Mouse (Mus musculus): ENCODE measurements around the gene Thap2. TPM values are rescaled to one million over a fixed set of nuclear protein-coding genes. Genes with fewer than 3 reads are reported as not detected.

Gene Thap2
- 32.3 and 36.9 TPM in 2 replicates for polyA plus RNA-seq (2016; fragmentation: Nextera tagmentation; extraction: Ambion mirVana)

DNA sequence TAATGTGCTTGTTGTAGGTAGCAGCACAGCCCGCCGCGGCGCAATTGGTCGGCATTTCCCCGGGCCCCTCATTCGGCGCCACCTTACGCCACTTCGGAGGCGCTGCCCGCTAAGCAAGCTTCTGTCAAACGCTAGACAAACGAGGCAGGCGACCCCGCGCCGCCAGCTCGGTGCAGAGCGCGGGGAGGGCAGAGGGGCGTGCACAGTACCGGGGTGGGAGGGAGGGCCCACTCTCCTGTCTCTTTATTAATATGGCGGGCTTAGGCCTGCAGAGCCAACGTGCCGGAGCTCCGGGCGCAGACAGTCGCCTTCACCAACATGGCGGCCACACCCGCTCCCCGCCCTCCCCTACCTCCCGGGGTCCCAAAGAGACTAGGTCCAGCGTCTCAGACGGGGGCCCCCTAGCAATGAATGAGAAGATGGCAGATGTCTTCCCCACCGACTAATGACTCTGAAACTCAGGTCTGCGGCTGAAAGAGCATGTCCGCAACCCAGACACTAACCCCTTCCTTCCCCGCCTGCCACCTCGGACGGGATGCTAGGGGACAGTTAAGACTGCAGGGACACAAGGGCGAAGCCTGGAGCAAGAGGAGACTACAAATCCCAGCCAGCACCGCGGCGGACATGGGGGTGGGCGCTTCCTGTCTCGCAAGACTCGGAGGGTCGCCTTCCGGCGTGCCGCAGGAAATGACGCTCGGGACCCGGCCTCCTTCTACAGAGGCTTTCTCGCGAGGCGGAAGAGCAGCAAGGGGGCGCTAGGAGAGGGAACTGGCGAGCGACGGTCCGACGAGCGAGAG is at the start of gene Thap2, which contains the start of gene Zfc3h1:
Gene Thap2 (minus strand): TSS at position 223 of the 797 bp plus-strand sequence.
Gene Zfc3h1 (plus strand): TSS at position 739 of the 797 bp plus-strand sequence.
- peak within 1 kb of the TSS; percentile 94 for H3K9ac ChIP-seq
- H3K4me3 ChIP-seq (replicated peaks): peak within 1 kb of the TSS; percentile 90
- no peaks in the 10 kb centered on the region for H3K27me3 ChIP-seq
- H3K27ac ChIP-seq: peak within 1 kb of the TSS; percentile 99
- H3K36me3 ChIP-seq (replicated peaks): peaks cover 5% of the 10 kb centered on the region; the same call in 1 of the 2 replicates
- peaks cover 41% of the 10 kb centered on the region for H3K4me1 ChIP-seq
- no peaks in the 10 kb centered on the region for H3K9me3 ChIP-seq
- under 1% methylated on average over 65 of the region's 65 CpGs for WGBS
- peak; percentile 96 for ATAC-seq (ENCODE audit: low FRiP score)
- H3K4me2 ChIP-seq: peak within 1 kb of the TSS; percentile 81

GRCm38 (mm10) chr10:115425351-115425750 is 41.1 kb upstream of the Thap2 start:
- Histone ChIP-seq H3K27ac (no peak overlapping the region), H3K9me3 (no peaks in the 10 kb centered on the region), H3K4me3 (replicated peaks) (no peak overlapping the region), H3K36me3 (replicated peaks) (peaks cover 57% of the 10 kb centered on the region), H3K4me1 (no peaks in the 10 kb centered on the region), H3K4me2 (no peak overlapping the region), H3K9ac (no peak overlapping the region), H3K27me3 (no peaks in the 10 kb centered on the region)
- ATAC-seq (ENCODE audit: low FRiP score): no peak
- WGBS: 60% methylated on average over 2 of the region's 2 CpGs

DNA sequence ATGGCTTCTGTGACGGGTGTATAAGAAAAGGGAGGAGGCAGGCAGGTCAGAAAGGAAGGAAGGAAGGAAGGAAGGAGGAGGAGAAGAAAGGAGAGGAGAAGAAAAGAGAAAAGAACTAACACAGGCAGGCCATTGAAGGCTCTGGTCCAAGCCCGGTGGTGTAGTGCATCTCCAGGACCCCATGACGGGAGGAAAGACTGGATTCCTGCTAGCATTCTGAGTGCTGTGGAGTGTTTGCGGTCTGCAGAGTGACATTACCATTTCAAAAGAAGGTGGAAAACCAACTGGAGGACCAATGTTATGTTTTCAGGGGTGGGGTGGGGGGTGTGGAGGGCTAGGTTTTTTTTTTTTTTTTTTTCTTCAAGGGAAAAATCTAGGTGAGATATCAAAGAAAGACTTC is 37.7 kb upstream of the Thap2 start:
- H3K27ac ChIP-seq: no peak overlapping the region
- WGBS: 83% methylated on average over 4 of the region's 4 CpGs
- no peaks in the 10 kb centered on the region for H3K4me1 ChIP-seq
- H3K4me3 ChIP-seq (replicated peaks): no peak overlapping the region
- H3K4me2 ChIP-seq: no peak overlapping the region
- H3K9ac ChIP-seq: no peak overlapping the region
- H3K36me3 ChIP-seq (replicated peaks): peaks cover 46% of the 10 kb centered on the region
- no peaks in the 10 kb centered on the region for H3K27me3 ChIP-seq
- no peaks in the 10 kb centered on the region for H3K9me3 ChIP-seq
- no peak for ATAC-seq (ENCODE audit: low FRiP score)

DNA sequence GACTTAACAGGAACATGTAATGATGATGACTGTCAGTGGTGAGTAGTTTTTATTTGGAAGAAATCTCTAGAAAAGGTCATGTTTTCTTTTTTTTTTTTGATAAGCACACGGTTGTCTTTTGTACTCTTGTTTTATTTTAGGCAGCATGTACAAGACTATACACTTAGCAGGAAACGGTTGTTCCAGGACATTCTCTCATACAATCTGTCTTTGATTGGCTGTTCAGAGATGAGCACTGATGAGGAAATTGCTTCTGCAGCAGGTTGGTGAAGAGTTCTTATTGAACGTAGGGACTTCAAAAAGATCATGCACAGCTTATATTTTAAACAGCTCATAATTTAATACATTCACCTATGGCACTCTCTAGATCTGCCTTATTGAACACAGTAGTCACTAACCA is 29.8 kb upstream of the Thap2 start:
- H3K27me3 ChIP-seq: no peaks in the 10 kb centered on the region
- H3K4me2 ChIP-seq: no peak overlapping the region
- H3K27ac ChIP-seq: no peak overlapping the region
- H3K9me3 ChIP-seq: no peaks in the 10 kb centered on the region
- peaks cover 73% of the 10 kb centered on the region for H3K36me3 ChIP-seq (replicated peaks)
- H3K4me1 ChIP-seq: no peaks in the 10 kb centered on the region
- no peak overlapping the region for H3K4me3 ChIP-seq (replicated peaks)
- ATAC-seq (ENCODE audit: low FRiP score): no peak
- H3K9ac ChIP-seq: no peak overlapping the region
- WGBS: 87% methylated on average over 3 of the region's 3 CpGs

DNA sequence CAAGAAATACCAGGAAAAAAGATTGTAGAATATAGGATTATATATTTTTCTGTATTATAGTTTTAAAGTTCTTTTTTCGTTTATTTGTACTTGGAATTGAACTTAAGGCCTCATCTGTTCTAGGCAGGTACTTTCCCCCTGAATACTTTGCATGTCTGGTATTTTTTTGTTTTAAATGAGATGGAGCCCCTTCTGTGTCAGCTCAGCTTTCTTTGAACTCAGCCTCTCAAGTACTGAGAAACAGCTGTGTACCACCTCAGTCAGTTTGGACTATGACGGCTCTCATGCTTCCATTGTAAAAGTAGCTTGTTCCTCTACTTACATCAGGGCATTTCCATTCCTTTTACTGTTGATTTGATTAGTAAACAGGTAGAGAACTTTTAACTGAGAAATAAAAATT is 29.3 kb upstream of the Thap2 start:
- no peak overlapping the region for H3K27ac ChIP-seq
- no peaks in the 10 kb centered on the region for H3K4me1 ChIP-seq
- no peak overlapping the region for H3K4me2 ChIP-seq
- H3K27me3 ChIP-seq: no peaks in the 10 kb centered on the region
- WGBS: 89% methylated on average over 2 of the region's 2 CpGs
- peaks cover 71% of the 10 kb centered on the region for H3K36me3 ChIP-seq (replicated peaks)
- ATAC-seq (ENCODE audit: low FRiP score): no peak
- H3K9ac ChIP-seq: no peak overlapping the region
- H3K4me3 ChIP-seq (replicated peaks): no peak overlapping the region
- H3K9me3 ChIP-seq: no peaks in the 10 kb centered on the region

DNA sequence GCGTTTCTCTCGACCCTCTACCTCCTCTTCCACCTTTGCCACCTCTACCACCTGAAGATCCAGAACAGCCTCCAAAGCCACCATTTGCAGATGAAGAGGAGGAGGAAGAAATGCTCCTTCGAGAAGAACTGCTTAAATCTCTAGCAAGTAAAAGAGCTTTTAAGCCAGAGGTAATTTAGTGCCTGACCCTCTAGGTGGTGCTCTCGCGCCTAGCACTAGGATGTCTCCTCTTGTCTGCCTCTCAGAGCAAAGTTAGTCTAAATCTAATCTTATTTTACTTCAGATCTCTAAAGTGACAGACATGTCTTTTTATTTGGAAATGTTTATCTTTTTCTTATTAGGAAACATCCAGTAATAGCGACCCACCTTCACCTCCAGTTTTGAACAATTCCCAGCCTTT is 22.1 kb upstream of the Thap2 start:
- no peaks in the 10 kb centered on the region for H3K27me3 ChIP-seq
- WGBS: 68% methylated on average over 6 of the region's 6 CpGs
- peaks cover 64% of the 10 kb centered on the region for H3K36me3 ChIP-seq (replicated peaks)
- no peak overlapping the region for H3K4me2 ChIP-seq
- H3K4me1 ChIP-seq: no peaks in the 10 kb centered on the region
- no peaks in the 10 kb centered on the region for H3K9me3 ChIP-seq
- ATAC-seq (ENCODE audit: low FRiP score): no peak
- no peak overlapping the region for H3K4me3 ChIP-seq (replicated peaks)
- no peak overlapping the region for H3K27ac ChIP-seq
- no peak overlapping the region for H3K9ac ChIP-seq

- WGBS: 90% methylated on average over 1 of the region's 1 CpGs
- Histone ChIP-seq H3K36me3 (replicated peaks) (peaks cover 31% of the 10 kb centered on the region; the same call in 1 of the 2 replicates), H3K4me2 (no peak overlapping the region), H3K9ac (no peak overlapping the region), H3K4me1 (peaks cover 19% of the 10 kb centered on the region), H3K27me3 (no peaks in the 10 kb centered on the region), H3K9me3 (no peaks in the 10 kb centered on the region), H3K27ac (no peak overlapping the region), H3K4me3 (replicated peaks) (no peak overlapping the region)
- ATAC-seq (ENCODE audit: low FRiP score): no peak
Observed at GRCm38 (mm10) chr10:115391896-115392295, 7.7 kb upstream of the Thap2 start.

GRCm38 (mm10) chr10:115391076-115391475 is 6.8 kb upstream of the Thap2 start:
- peaks cover 29% of the 10 kb centered on the region; the same call in 1 of the 2 replicates for H3K36me3 ChIP-seq (replicated peaks)

DNA sequence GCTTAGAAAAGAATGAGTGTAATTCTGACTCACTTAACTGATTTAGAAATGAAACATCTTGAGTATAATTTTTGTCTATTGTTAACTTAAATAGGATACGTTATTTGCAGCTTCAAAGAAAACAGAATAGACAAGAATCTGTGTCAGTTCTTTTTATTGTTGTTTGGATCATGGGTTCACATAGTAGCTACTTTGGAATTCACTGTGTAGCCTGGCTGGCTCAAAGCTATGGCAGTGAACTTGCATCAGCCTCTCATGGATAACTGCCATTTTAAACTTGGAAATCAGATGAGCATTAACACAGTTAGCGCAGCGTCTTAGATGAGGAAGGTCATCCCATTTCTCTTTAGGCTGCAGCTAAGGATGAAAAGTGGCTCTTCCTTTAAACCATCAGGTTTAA is 3.6 kb upstream of the Thap2 start:
- Histone ChIP-seq H3K4me2 (peak overlapping the region; percentile 3; the same call in 1 of the 2 replicates), H3K9ac (no peak overlapping the region), H3K27ac (no peak overlapping the region), H3K4me3 (replicated peaks) (no peak overlapping the region), H3K4me1 (peaks cover 30% of the 10 kb centered on the region), H3K9me3 (no peaks in the 10 kb centered on the region), H3K36me3 (replicated peaks) (peaks cover 21% of the 10 kb centered on the region; the same call in 1 of the 2 replicates), H3K27me3 (no peaks in the 10 kb centered on the region)
- no peak for ATAC-seq (ENCODE audit: low FRiP score)
- 90% methylated on average over 3 of the region's 3 CpGs for WGBS

More at GRCm38 (mm10) chr10:115391076-115391475, 6.8 kb upstream of the Thap2 start:
- WGBS: 93% methylated on average over 4 of the region's 4 CpGs
- ATAC-seq (ENCODE audit: low FRiP score): no peak
- Histone ChIP-seq H3K9me3 (no peaks in the 10 kb centered on the region), H3K27me3 (no peaks in the 10 kb centered on the region), H3K4me2 (no peak overlapping the region), H3K4me1 (peaks cover 27% of the 10 kb centered on the region), H3K9ac (no peak overlapping the region), H3K27ac (no peak overlapping the region), H3K4me3 (replicated peaks) (no peak overlapping the region)

DNA sequence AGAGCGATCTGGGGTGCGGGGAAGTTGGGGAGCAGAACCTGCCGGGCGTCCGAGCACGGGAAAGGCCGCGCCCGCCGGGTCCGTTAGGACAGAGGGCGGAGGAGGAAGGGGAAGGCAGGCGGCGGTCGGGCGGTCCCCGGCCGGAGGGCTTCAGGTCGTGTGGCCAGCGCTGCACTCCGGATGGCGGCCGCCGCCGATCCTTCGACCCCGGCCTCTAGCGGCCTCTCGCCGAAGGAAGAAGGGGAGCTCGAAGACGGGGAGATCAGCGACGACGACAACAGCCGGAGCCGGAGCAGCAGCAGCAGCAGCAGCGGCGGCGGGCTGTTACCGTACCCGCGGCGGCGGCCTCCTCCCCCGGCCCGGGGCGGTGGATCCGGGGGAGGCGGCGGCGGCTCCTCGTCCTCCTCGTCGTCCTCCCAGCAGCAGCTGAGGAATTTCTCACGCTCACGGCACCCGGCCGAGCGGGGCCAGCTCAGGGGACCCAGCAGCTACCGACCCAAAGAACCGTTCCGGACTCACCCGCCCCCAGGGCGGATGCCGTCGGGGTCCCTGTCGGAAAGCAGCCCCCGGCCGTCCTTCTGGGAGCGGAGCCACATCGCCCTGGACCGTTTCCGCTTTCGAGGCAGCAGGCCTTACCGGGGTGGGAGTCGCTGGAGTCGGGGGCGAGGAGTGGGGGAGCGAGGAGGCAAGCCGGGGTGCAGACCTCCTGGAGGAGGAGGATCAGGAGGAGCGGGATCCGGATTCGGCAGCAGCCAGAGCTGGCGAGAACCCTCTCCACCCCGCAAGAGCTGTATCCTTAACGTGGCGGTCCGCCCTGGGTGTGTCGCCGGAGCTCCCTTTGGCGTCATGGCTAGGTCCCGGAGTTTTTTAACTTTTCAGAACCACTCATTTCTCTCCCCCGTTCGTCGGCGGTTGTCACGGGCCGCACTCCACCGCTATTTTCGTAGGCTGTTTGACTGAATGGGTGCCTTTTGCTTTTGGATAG is 1.1 kb upstream of the Thap2 start:
- Histone ChIP-seq H3K27ac (peak overlapping the region; percentile 99), H3K9ac (peak overlapping the region; percentile 94), H3K36me3 (replicated peaks) (peaks cover 7% of the 10 kb centered on the region; the same call in 1 of the 2 replicates), H3K27me3 (no peaks in the 10 kb centered on the region), H3K9me3 (no peaks in the 10 kb centered on the region), H3K4me1 (peaks cover 41% of the 10 kb centered on the region), H3K4me2 (peak overlapping the region; percentile 81), H3K4me3 (replicated peaks) (peak overlapping the region; percentile 90)
- ATAC-seq (ENCODE audit: low FRiP score): peak; percentile 25; the same call in 1 of the 2 replicates
- WGBS: under 1% methylated on average over 86 of the region's 101 CpGs

DNA sequence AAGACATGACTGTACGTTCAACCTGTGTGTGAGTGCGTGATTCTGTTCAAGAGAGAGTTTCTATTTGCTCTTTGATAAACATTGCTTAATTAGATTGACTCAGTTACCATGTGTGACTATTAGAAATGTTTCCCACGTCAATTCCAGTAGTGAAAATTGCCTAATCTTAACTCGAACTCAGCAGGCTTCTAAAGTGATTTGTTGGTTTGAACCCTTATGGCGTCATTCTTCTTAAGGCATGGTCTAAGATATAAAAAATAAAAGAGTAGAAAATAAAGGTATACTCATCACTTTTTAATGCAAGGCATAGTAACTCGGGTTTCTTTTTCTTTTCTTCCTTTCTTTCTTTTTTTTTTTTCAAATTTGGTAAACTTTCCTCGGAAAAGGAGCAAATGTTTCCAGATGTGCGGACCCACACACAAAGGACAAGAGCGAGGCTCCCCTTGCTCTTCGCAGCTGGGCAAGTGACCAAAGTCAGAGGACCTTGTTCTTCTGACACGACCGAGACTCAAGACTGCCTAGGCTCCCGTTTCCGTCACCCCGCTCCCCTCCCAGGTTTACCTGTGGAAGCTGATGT is 511 bp downstream of the Thap2 start:
- H3K9me3 ChIP-seq: no peaks in the 10 kb centered on the region
- ATAC-seq (ENCODE audit: low FRiP score): no peak
- WGBS: under 1% methylated on average over 15 of the region's 15 CpGs
- peak overlapping the region; percentile 81 for H3K4me2 ChIP-seq
- H3K36me3 ChIP-seq (replicated peaks): no peaks in the 10 kb centered on the region; the same call in 1 of the 2 replicates
- H3K4me1 ChIP-seq: peaks cover 41% of the 10 kb centered on the region
- H3K9ac ChIP-seq: peak overlapping the region; percentile 94
- peak overlapping the region; percentile 99 for H3K27ac ChIP-seq
- peak overlapping the region; percentile 90 for H3K4me3 ChIP-seq (replicated peaks)
- no peaks in the 10 kb centered on the region for H3K27me3 ChIP-seq

Data from forebrain, embryonic 12.5 days (tissue).